Mouse (Mus musculus): ENCODE measurements around the gene Klhdc2.

- no peak for TF ChIP-seq CTCF (IDR thresholded peaks at IDR 0.05; ENCODE audit: low read depth)
- TF ChIP-seq EP300 (IDR thresholded peaks at IDR 0.05; ENCODE audit: low read depth), result no peak
Measured at GRCm38 (mm10) chr12:69287535-69287934, 8.9 kb upstream of the Klhdc2 start.
